Mouse (Mus musculus): Measurements from ENCODE around the gene Gngt2.

DNA sequence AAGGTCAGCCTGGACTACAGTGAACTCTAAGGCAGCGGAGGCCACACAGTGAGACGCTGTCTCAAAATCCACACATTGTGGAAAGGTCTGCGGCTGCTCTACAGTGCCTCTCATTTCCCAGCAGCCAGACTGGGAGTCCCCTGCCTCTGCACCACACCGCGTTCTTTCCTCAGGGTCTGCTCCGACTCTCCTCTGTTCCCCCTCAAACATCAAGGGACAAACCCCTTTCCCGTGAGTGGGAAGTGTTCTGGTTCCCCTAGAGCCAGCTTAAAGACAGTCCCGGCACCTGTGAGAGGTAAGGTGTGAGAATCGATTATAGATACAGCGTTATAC is 4.4 kb downstream of the Gngt2 start:
- TF ChIP-seq CTCF (IDR thresholded peaks at IDR 0.05; ENCODE audit: extremely low read depth, insufficient read length, insufficient replicate concordance, low read depth, low read length) = no peak
- 0 out of 2 replicates have a peak, but pooled peaks have one; percentile 27 for TF ChIP-seq POLR2A (IDR thresholded peaks at IDR 0.05; ENCODE audit: low read depth, low read length)

All from small intestine, adult 2 months (tissue).